Mouse (Mus musculus): ENCODE data around the gene Ampd1. TPM values are rescaled to one million over a fixed set of nuclear protein-coding genes. Genes with fewer than 3 reads are reported as not detected.

Ampd1 gene
- polyA plus RNA-seq, 1 experiment from 2014 or later, result not detected

GRCm38 (mm10) chr3:103141287-103141686, 67.5 kb downstream of the Ampd1 start:
- no peak for ATAC-seq (ENCODE audit: low FRiP score)
- Histone ChIP-seq H3K4me2 (replicated peaks) (no peak overlapping the region), H3K27ac (no peak overlapping the region)

GRCm38 (mm10) chr3:103142366-103142765, 68.6 kb downstream of the Ampd1 start:
- Histone ChIP-seq H3K27me3 (no peaks in the 10 kb centered on the region), H3K36me3 (no peaks in the 10 kb centered on the region), H3K9me3 (replicated peaks) (no peaks in the 10 kb centered on the region), H3K4me1 (peaks cover 6% of the 10 kb centered on the region), H3K4me3 (no peak overlapping the region), H3K9ac (no peak overlapping the region), H3K27ac (no peak overlapping the region), H3K4me2 (replicated peaks) (no peak overlapping the region)
- ATAC-seq (ENCODE audit: low FRiP score), result no peak
- 81% methylated on average over 10 of the region's 10 CpGs for WGBS

More at GRCm38 (mm10) chr3:103141287-103141686, 67.5 kb downstream of the Ampd1 start:
- Histone ChIP-seq H3K9me3 (replicated peaks) (no peaks in the 10 kb centered on the region), H3K9ac (no peak overlapping the region), H3K36me3 (no peaks in the 10 kb centered on the region), H3K4me3 (no peak overlapping the region), H3K27me3 (no peaks in the 10 kb centered on the region), H3K4me1 (peaks cover 2% of the 10 kb centered on the region)
- 91% methylated on average over 11 of the region's 11 CpGs for WGBS

- no peak for ATAC-seq (ENCODE audit: low FRiP score)
- Histone ChIP-seq H3K36me3 (no peaks in the 10 kb centered on the region), H3K9me3 (replicated peaks) (no peaks in the 10 kb centered on the region), H3K4me1 (peaks cover 6% of the 10 kb centered on the region), H3K27ac (no peak overlapping the region), H3K9ac (no peak overlapping the region), H3K4me2 (replicated peaks) (no peak overlapping the region), H3K4me3 (no peak overlapping the region), H3K27me3 (no peaks in the 10 kb centered on the region)
- WGBS, result 85% methylated on average over 2 of the region's 2 CpGs
Measured at GRCm38 (mm10) chr3:103145336-103145735, 71.5 kb downstream of the Ampd1 start.

- WGBS, result 84% methylated on average over 4 of the region's 4 CpGs
- ATAC-seq (ENCODE audit: low FRiP score), result no peak
Measured at GRCm38 (mm10) chr3:103145791-103146190, 72.0 kb downstream of the Ampd1 start.

GRCm38 (mm10) chr3:103146330-103147166, 72.7 kb downstream of the Ampd1 start:
- H3K9ac ChIP-seq, result no peak overlapping the region
- ATAC-seq (ENCODE audit: low FRiP score), result no peak
- no peaks in the 10 kb centered on the region for H3K36me3 ChIP-seq
- H3K4me1 ChIP-seq, result peaks cover 6% of the 10 kb centered on the region
- H3K27me3 ChIP-seq, result no peaks in the 10 kb centered on the region
- no peaks in the 10 kb centered on the region for H3K9me3 ChIP-seq (replicated peaks)
- H3K4me2 ChIP-seq (replicated peaks), result no peak overlapping the region
- H3K27ac ChIP-seq, result no peak overlapping the region
- WGBS, result 66% methylated on average over 23 of the region's 23 CpGs
- H3K4me3 ChIP-seq, result no peak overlapping the region

More at GRCm38 (mm10) chr3:103145791-103146190, 72.0 kb downstream of the Ampd1 start:
- no peak overlapping the region for H3K9ac ChIP-seq
- peaks cover 6% of the 10 kb centered on the region for H3K4me1 ChIP-seq
- H3K27me3 ChIP-seq, result no peaks in the 10 kb centered on the region
- H3K36me3 ChIP-seq, result no peaks in the 10 kb centered on the region
- H3K4me2 ChIP-seq (replicated peaks), result no peak overlapping the region
- H3K4me3 ChIP-seq, result no peak overlapping the region
- H3K9me3 ChIP-seq (replicated peaks), result no peaks in the 10 kb centered on the region
- no peak overlapping the region for H3K27ac ChIP-seq

- H3K4me2 ChIP-seq (replicated peaks), result no peak overlapping the region
- H3K27ac ChIP-seq, result no peak overlapping the region
- no peaks in the 10 kb centered on the region for H3K36me3 ChIP-seq
- no peak overlapping the region for H3K9ac ChIP-seq
- WGBS, result 84% methylated on average over 4 of the region's 4 CpGs
- no peaks in the 10 kb centered on the region for H3K9me3 ChIP-seq (replicated peaks)
- no peaks in the 10 kb centered on the region for H3K27me3 ChIP-seq
- H3K4me3 ChIP-seq, result no peak overlapping the region
- no peak for ATAC-seq (ENCODE audit: low FRiP score)
- H3K4me1 ChIP-seq, result peaks cover 6% of the 10 kb centered on the region
Measured at GRCm38 (mm10) chr3:103147775-103148174, 74.0 kb downstream of the Ampd1 start.

- no peak overlapping the region for H3K27ac ChIP-seq
- 82% methylated on average over 10 of the region's 10 CpGs for WGBS
- no peak overlapping the region for H3K9ac ChIP-seq
- no peak for ATAC-seq (ENCODE audit: low FRiP score)
- no peaks in the 10 kb centered on the region for H3K27me3 ChIP-seq
- no peak overlapping the region for H3K4me2 ChIP-seq (replicated peaks)
- H3K9me3 ChIP-seq (replicated peaks), result no peaks in the 10 kb centered on the region
- no peak overlapping the region for H3K4me3 ChIP-seq
- peaks cover 6% of the 10 kb centered on the region for H3K4me1 ChIP-seq
- H3K36me3 ChIP-seq, result no peaks in the 10 kb centered on the region
Measured at GRCm38 (mm10) chr3:103148941-103149340, 75.1 kb downstream of the Ampd1 start.

Other genes starting within 250 kb of the Ampd1 start
- not detected in 2 replicates for gene Sycp1, start 137.9 kb upstream of the Ampd1 start, polyA plus RNA-seq (2016; fragmentation: Nextera tagmentation; extraction: Ambion mirVana)
- not detected in 2 replicates for gene Nr1h5, start 109.9 kb upstream of the Ampd1 start, polyA plus RNA-seq (2016; fragmentation: Nextera tagmentation; extraction: Ambion mirVana)
- gene Sike1, start 78.3 kb upstream of the Ampd1 start, polyA plus RNA-seq (2016; fragmentation: Nextera tagmentation; extraction: Ambion mirVana), result 71.7 and 89.3 TPM in 2 replicates
- gene Csde1, start 53.6 kb upstream of the Ampd1 start, polyA plus RNA-seq (2016; fragmentation: Nextera tagmentation; extraction: Ambion mirVana), result 499 and 526 TPM in 2 replicates
- gene Nras, start 15.7 kb upstream of the Ampd1 start, polyA plus RNA-seq (2016; fragmentation: Nextera tagmentation; extraction: Ambion mirVana), result 124 and 127 TPM in 2 replicates
- 3.6 and 4.3 TPM in 2 replicates for gene Dennd2c, start 28.6 kb downstream of the Ampd1 start, polyA plus RNA-seq (2016; fragmentation: Nextera tagmentation; extraction: Ambion mirVana)
- gene Bcas2, start 97.6 kb downstream of the Ampd1 start, polyA plus RNA-seq (2016; fragmentation: Nextera tagmentation; extraction: Ambion mirVana), result 226 and 235 TPM in 2 replicates
- 39.2 and 42.6 TPM in 2 replicates for gene Trim33, start 205.3 kb downstream of the Ampd1 start, polyA plus RNA-seq (2016; fragmentation: Nextera tagmentation; extraction: Ambion mirVana)

Data from hindbrain, embryonic 12.5 days (tissue).